Mouse (Mus musculus) c-Kit-positive CD71-negative TER-119-negative erythroid progenitor cells, embryonic 14.5 days (primary cell): ENCODE results near the gene Irf1.
A peak's percentile ranks its signal among the peaks of the same experiment; 100 is the strongest.

ENCODE experiments used
- DNase-seq: peaks from one replicate; pipeline ENCODE4 v3.0.0-alpha.2; 2013; ENCODE audit warnings: low read depth

Irf1 gene

GRCm38 (mm10) chr11:53785311-53785936 lies 15.6 kb downstream of the Irf1 start:
- DNase-seq, result no peak

- DNase-seq, result no peak
These were observed 16.5 kb downstream of the Irf1 start for GRCm38 (mm10) chr11:53786058-53787031.

- no peak for DNase-seq
These were observed 18.4 kb downstream of the Irf1 start for GRCm38 (mm10) chr11:53788196-53788595.

GRCm38 (mm10) chr11:53789277-53789676 lies 19.5 kb downstream of the Irf1 start:
- DNase-seq, result no peak

- no peak for DNase-seq
These were observed 23.2 kb downstream of the Irf1 start for GRCm38 (mm10) chr11:53792986-53793385.

GRCm38 (mm10) chr11:53794015-53794414 lies 24.2 kb downstream of the Irf1 start:
- DNase-seq, result no peak

GRCm38 (mm10) chr11:53794671-53795557 lies 25.1 kb downstream of the Irf1 start:
- peak; percentile 66 for DNase-seq

GRCm38 (mm10) chr11:53795813-53796212 lies 26.0 kb downstream of the Irf1 start:
- no peak for DNase-seq

GRCm38 (mm10) chr11:53796409-53797151 lies 26.8 kb downstream of the Irf1 start:
- no peak for DNase-seq

- no peak for DNase-seq
These were observed 27.6 kb downstream of the Irf1 start for GRCm38 (mm10) chr11:53797386-53797920.

GRCm38 (mm10) chr11:53798041-53798711 lies 28.4 kb downstream of the Irf1 start:
- no peak for DNase-seq

- DNase-seq, result no peak
These were observed 30.2 kb downstream of the Irf1 start for GRCm38 (mm10) chr11:53800036-53800435.

- no peak for DNase-seq
These were observed 31.2 kb downstream of the Irf1 start for GRCm38 (mm10) chr11:53800975-53801374.

- DNase-seq, result no peak
These were observed 33.3 kb downstream of the Irf1 start for GRCm38 (mm10) chr11:53803093-53803492.

- DNase-seq, result no peak
These were observed 33.7 kb downstream of the Irf1 start for GRCm38 (mm10) chr11:53803494-53803893.

- DNase-seq, result no peak
These were observed 34.9 kb downstream of the Irf1 start for GRCm38 (mm10) chr11:53804569-53805344.

- no peak for DNase-seq
These were observed 36.0 kb downstream of the Irf1 start for GRCm38 (mm10) chr11:53805786-53806185.

GRCm38 (mm10) chr11:53809354-53809753 lies 39.5 kb downstream of the Irf1 start:
- DNase-seq, result no peak

GRCm38 (mm10) chr11:53810156-53810555 lies 40.3 kb downstream of the Irf1 start:
- no peak for DNase-seq

GRCm38 (mm10) chr11:53810749-53811148 lies 40.9 kb downstream of the Irf1 start:
- no peak for DNase-seq
